Mouse (Mus musculus): ENCODE data around the gene Nfia.
A peak's percentile ranks its signal among the peaks of the same experiment; 100 is the strongest.

The Nfia gene

DNA sequence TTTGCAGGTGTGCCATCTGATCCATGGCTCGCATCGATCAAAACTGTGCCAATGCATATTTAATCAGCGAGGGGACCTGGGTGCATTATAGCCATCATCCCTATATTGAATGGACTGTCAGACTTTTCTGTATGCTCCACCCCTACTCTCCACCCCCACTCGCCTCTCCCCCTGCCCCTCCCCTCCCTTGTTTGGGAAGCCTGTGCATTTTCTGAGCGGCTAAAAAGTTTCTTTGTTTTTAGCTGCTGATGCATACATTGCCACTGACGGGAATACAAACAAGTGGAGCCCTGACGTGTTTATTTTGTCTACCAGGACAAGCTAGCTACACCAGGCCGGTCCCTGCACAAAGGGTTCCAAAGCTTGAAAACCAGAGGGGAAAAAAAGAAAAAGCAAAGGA is 175.7 kb downstream of the Nfia start:
- DNase-seq (ENCODE audit: low read depth): no peak

DNA sequence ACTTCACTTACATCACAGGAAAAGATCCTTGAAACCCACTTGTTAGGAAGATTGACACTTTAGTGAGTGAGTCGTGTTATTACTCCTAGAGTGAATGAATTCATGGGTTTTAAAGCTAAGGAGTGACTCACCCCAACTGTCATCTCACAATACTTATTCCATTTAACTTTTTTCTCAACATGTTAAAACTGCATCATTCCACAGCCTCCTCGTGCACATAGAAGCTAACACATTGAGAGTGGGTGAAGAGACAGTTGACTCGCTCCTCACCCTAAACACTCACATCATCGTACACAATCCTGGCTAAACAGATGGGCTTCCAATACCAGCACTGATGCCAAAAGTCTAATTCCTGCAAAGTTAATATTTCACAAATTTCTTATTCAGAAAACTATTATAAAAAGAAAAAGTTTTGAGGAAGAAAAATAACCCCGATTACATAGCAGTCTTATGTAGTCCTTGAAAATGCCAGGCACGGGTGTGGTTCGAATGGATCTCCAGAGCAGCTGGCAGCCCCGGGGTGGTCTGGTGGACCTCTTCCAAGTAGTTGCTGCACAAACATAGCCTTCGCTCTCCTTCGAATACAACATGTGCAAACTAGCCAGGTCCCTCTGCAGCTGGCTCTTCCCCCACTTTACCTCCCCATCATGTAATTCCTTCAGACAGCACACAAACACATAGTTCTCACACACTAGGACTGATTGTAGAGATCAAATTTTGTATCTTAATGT is 178.0 kb downstream of the Nfia start:
- no peak for DNase-seq (ENCODE audit: low read depth)

DNA sequence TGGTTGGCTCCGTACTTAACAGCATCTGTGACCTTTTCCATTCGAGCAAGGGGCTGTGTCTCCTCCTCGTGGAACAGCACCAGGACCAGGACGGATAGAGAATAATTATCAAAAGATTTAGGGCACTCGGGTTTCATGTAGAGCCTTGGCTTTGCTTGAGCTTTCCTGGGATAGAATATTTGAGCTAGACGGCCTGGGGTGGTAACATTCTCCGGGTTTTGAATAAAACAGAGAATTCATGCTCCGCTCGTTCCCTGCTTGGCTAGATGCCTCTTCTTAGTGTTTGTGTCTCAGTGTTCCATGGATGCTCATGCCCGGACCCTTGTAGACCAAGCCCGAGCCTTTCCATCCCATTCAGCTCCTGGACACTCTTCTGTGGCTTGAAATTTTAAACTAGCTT is 181.4 kb downstream of the Nfia start:
- DNase-seq (ENCODE audit: low read depth): no peak

DNA sequence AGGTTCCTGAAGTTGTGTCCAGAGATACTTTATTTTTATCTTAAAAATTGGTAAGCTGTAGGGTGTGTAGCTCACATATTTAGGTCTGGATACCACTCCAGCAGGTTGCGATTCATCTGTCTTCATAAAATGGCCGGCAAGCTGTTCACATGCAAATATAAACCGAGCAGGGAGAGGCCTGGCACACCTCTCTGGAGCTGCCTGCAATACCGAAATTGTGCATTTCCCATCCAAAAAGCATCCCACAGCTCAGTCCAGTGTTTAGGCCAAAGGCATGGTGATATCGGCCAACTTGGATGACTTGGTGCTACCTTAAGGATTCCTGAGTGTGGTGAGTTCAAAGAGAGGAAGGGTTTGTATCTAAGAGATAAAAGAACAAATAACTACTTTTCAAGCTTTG is 185.6 kb downstream of the Nfia start:
- DNase-seq (ENCODE audit: low read depth): no peak

DNA sequence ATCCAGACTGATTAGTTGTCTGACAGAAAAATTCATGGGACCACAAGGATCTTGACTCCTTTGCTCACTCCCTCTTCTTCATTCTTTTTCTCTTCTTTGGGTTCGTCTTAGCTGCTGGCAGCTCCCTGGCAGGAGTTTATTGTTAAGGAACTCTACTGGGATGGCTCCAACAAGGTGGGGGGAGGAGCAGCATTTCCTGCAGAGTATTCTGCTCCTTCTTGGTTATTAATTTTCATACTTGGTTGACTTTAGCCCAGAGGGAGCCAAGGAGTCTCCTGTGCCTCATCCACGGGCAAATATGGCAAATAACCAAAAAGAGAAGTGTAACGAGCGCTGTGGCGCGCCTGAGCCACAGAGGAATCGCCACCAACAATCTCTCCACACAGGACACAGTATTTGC is 190.3 kb downstream of the Nfia start:
- no peak for DNase-seq (ENCODE audit: low read depth)

DNA sequence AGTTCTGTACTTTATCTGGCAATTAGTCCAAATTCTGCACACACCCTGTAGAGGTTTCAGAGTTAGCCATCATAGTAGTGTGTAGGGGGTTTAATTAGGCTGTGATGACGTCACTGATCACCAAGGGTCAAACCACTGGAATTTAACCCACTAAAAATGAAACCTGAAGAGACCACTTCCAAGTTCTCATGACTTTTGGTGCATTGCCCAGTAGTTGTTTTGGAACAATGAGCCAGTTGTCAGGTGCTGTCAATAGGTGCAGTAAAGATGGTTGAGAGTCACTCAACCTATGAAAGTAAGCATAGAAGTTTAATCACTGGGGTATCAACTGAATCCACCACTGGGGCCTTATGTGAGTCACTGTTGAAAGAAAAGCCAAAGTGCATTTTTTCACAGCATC is 191.4 kb downstream of the Nfia start:
- DNase-seq (ENCODE audit: low read depth): no peak

DNA sequence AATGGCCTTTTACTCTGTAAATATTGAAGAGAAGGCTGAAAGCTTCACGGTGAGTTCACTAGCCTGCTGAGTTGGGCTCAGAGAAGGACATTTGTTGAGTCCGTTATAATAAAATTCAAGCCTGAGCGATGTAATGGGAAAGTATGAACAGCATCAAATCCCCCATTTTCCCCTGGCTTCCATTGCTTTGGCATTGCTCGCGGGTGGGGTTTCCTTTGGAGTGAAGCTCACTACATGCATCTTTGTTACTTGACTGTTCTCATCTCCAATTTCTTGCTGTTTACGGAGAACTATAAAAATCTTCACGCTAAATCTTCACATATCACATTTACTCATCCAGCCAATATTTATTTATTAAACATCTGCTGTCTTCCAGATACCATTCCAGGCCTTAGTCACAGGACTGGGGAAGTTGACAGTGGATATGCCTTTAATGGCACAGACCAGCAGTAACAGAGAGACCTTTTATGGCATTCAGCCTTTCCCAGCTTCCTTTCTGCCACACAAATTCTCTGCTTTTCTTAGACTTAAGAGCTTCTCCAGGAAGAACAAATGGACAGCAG is 196.3 kb downstream of the Nfia start:
- DNase-seq (ENCODE audit: low read depth): no peak

DNA sequence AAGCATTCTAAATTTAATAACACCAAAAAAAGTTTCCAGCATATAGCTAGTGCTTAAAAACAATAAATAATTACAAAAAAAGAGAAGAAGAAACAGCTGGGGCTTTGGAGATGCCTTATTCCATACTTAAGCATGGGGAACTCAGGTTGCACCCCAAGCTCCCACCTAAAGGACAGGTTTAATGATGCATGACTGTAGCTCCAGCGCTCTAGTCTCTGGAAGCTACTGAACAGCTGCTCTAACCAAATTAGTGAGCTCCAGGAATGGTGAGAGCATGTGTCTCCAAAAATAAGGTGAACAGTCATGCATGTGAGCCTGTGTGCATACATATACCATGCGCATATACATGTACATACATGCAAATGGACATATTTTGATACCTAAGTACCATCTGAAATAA is 200.5 kb downstream of the Nfia start:
- DNase-seq (ENCODE audit: low read depth): no peak

DNA sequence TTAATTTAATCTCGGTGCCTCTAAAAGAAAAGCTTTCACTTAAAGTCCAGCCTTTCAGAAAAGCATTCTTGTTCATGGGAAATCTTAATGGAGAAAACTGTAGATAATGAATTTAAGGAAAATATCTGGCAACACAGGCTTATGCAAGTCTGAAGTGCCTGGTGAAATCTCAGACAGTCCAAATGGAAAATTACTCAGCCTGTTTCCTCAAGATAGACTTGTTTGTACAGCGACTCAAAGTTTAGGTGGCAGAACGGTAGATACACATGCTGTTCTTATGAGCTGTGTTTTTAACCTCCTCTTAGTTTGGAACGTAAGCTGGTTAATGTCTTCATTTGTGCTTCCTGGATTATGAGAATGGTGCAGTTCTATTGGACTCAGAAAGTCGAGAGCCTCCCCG is 201.5 kb downstream of the Nfia start:
- peak; percentile 40 for DNase-seq (ENCODE audit: low read depth)

DNA sequence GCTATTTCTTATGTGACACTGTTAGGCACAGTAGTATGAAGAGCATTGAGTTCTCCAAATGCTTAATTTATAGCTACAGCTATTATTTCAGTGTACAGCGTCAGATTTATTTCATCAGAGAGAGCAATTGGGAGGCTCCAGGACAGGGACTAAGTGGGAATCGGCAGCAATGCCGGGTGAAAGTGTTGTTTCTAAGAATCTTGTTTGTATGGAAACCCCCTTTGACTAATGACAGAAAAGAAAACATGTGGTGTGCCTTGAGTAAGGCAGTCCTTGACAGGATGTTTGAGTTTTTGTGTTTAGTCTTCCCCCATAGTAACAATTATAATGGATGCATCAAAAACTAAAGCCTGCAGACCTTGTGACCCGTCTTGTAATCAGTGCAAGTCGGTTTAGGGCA is 204.4 kb downstream of the Nfia start:
- DNase-seq (ENCODE audit: low read depth): no peak

DNA sequence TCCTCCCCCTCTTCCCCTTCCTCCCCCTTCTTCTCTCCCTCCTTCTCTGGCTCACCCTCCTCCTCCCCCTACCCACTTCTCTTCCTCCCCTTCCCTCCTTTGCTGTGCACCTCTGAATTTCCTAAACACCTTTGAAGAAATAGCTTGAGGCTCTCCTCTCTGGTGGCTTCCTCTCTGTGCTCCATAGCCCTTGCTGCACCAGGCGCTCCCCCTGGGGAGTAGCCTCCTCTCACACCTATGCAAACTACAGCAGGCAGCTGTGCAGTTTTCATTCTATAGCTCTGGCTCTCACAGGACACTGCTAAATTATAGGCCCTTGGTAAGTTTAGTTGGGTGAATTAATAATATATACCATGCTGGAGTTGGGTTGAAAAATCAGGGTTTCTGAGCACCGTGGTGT is 211.8 kb downstream of the Nfia start:
- DNase-seq (ENCODE audit: low read depth): no peak

DNA sequence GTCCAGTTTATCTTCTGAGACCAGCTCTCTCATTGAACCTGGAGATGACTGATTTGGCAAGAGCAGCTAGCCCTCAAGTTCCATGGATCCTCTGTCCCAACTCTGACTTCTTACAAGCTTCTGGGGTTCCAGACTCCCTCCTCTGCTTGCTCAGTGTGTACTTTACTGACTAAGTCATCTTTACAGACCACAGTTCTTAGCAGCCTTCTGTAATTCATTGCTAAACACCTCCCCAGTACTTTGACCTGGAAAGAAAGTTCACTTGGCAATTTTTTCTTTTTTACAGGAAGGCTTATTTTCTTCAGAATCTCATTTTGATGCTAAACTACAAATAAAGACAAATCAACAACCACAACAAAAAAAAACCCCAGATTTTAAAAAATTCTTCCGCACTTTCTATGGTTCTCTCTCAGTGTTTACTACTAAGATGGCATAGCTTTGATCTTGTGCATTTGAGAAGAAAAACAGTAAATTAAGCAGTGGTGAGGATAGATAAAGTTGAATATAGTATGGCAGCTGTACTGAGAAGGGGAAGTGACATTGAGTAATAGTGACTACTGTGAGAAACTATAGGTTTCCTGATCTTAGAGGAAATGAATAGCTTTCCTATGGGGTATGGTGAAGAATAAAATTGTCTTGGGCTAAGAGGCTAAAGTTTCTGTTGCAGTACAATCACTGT is 213.7 kb downstream of the Nfia start:
- no peak for DNase-seq (ENCODE audit: low read depth)

DNA sequence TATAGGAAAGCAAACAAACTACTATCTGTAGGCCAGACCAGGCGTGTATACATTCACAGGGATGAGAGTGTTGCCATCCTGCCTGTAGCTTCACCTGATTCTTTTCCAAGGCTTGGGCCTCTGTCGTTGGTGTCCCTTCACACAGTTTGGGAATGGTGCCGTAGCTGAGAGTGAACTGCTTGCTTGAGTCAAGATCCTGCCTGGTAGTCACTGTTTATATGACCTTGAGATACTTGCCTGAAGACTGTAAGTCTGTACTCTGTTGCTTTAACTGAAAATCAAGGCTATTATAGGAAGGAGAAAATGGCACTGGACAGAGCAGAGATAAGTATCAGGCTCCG is 214.2 kb downstream of the Nfia start:
- DNase-seq (ENCODE audit: low read depth): no peak

DNA sequence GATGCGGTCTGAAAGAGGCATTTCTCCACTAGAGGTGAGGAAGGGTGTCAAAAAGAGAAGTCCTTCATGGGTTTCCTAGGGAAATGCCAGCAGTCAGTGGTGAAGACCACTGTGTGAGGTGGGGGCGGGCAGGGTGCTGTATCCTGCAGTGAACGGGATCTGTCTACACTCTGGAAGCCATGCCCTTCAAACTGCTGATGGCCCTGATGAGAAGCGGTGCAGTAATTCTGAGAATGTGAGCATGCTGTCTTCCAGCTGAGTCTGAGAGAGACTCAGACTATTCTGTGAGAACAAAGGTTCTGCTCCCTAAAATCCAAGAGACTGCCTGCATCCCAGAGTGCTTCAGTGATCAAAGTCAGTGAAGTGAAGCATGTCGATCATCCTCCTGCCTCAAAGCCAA is 216.2 kb downstream of the Nfia start:
- DNase-seq (ENCODE audit: low read depth): no peak

DNA sequence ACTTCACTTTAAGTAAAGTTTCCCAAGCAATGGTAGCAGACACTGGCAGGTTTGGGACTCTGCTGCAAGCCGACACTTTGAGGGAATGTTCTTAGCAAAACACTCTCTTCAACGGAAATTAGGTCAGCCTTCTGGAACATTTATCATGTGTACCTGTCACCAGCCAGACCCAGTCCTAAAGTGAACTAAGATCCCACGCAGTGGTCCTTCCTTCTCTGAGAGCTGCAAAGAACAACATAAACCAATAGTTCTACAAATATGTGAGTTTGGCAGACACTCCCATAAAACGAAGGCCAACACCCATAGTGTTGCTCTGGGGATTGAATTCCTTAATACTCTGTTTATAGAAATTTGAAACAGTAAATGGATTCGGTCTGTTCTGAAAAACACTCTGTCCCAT is 217.9 kb downstream of the Nfia start:
- DNase-seq (ENCODE audit: low read depth): peak; percentile 60

DNA sequence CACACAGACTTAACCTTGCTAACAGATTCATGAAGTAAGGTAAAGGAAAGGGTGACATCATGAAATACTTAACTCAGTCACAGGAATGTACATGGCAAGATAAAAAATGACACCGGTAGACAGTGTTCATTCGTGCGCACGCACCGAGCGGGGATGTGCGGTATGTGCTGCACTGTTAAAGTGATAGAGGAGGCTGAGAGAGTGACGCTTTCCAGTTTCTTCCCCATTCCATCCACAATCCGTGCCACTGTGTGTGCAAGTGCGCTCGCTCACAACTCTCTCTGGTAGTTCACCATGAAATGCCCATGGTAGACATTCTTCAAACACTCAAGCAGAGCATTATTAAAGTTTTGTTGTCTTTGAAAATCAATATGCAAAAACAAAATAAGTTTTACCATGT is 218.9 kb downstream of the Nfia start:
- DNase-seq (ENCODE audit: low read depth): no peak

DNA sequence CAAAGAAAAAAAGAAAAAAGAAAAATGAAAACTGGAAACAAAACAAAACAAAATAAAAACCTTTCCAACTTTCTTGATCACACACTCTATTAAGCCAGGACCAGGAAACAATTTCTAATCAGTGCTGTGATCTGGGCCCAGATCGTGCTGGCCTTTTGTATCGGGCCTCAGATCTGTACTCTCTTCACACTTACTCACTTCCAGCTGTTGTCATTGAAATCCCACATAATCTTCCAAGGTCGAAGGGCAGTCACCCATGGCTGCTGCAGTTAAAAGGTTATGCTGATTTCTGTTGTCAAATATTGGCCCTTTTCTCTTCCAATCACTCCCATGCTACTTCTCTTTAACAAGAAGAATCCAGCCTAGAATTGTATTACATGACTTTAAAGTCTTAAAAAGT is 219.3 kb downstream of the Nfia start:
- no peak for DNase-seq (ENCODE audit: low read depth)

DNA sequence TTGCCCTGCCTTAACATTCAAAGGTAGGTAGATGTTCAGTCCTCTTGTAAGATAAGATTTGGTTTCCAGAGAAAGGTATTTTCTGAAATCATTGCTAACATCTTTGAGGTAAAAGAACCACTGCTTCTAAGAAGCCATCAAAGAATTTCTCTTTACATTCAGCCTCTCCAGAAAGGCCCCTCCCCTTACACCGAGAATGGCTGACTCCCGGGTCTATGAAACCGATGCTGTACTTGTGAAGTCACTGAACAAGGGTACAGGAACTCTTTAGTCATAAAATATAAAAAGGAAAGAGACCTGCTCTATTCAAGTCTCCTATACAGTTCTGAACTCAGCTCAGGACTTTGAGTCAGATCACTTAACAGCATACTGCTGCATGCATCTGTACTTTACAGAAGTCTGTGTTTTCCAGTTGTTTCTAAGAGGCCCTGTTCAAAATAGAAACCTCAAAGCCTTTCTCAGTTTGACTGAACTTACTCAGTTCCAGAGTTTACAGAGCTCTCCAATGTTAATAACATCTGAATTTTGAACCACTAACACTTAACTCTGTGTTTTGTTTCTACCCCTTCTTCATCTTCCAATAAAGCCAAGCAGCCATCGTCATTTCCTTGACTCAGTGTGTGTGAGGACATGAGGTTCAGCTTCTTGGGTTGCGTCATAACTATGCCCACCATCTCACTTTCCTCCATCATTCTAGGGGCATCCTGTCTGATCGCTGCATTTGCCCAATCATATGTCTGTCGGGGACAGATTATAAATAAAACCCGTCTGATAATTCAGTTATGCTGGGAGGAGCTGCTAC is 223.6 kb downstream of the Nfia start:
- no peak for DNase-seq (ENCODE audit: low read depth)

DNA sequence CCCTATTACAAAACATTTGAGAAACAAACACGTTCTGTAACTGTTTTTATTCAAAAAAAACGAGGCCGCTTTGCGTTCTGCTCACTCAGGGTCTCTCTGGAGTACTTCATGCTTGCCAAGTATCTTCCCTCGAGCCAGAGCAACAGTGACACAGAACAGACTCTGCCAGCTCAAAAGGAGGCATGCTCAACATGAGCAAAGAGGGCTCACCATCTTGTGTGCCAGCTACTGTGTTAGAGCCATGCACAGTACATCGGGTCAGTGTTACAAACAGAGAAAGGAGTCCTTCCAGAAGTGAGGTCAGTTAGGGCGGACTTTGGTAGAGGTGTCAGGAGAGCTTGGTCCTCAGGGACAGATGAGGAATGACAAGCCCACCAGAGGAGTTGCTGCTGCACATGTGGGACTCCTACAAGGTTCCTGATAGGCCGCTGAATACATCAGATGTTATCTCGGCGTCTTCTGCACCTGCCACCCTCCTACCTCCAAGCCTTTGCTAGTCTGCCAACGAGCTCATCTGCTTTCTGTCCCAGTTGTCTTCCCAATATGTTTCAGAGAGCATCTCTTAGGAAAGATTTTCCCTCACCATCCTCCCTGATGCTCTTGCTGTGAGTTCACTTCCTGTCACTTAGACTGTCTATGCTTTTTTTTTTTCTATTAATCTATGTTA is 224.8 kb downstream of the Nfia start:
- DNase-seq (ENCODE audit: low read depth): no peak

DNA sequence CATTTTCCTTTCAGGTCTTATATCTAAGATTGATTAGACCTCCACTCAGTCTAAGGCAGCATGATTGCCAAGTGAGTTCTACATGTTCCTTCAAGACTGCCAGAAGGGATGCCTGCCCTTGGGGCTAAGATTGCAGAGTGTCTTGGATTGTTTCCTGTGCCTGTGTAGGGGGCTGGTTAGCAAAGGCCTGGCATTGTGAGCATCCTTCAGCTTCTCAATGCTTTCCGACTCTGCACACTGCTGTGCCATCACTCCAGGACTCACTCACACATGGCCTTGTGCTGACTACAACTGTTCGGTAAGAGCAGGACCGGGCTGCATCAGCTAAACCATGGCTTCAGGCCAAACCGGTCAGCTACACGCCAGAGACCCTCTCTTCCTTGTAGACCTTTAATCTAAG is 229.7 kb downstream of the Nfia start:
- DNase-seq (ENCODE audit: low read depth): no peak

DNA sequence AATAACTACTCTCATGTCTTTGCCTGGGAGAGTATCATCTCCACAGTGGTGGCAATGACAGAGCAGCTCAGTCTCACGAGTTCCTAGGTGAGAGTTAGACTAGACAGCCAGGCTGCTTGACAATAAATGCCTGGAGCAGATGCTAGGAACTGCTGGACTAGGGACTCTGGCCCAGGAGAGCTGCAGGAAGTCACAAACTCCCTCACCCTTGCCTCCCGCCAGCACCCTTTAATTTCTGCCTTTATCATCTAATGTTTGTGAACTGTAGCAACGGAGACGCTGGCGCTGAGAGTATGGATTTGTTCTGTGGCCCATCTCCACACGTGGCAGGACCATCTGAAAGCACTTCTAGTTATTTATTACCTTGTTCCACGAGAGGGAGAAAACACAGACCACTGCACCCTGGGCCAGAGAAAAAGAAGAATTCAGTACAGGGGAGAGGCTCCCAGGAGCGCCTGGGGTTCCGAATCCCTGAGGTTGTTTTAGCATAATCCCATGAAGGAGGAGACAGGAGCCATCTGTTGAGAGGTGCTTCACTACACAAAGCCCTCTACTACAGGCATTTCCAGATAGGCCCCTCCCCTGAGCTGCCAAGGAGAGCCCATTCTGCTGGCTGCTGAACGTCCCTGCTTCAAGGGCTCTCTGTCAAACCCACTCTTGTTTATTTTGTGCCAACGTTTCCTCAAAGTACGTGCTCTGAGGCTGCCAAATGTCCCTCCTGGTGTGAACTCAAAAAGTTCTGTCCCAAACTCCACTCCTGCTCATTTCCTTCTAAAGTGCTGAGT is 231.0 kb downstream of the Nfia start:
- DNase-seq (ENCODE audit: low read depth): no peak

Data from fibroblast of lung, adult 2 months (primary cell).